Mouse (Mus musculus) bone marrow, adult 2 months (tissue): Measurements from ENCODE around the gene Slc5a3. TPM values are rescaled to one million over a fixed set of nuclear protein-coding genes. Genes with fewer than 3 reads are reported as not detected.

Experiments used
- H3K27ac ChIP-seq: fragments of 200-500 bp; 2 replicates; pipeline ENCODE4 v1.5.1; 2012; ENCODE audit warnings: low read depth, mild to moderate bottlenecking, control low read depth, inconsistent platforms, low read length; ENCODE audit not compliant: control insufficient read depth, poor library complexity, insufficient read depth
- H3K4me1 ChIP-seq: fragments of 200-500 bp; 2 replicates; pipeline ENCODE4 v1.6.1; 2011; ENCODE audit warnings: low read length; ENCODE audit not compliant: control insufficient read depth, insufficient read depth
- H3K4me3 ChIP-seq: fragments of 200-500 bp; replicated peaks from 2 replicates; pipeline ENCODE3; 2011; ENCODE audit warnings: mild to moderate bottlenecking, low read depth, low read length, control low read depth; ENCODE audit not compliant: control insufficient read depth
- CTCF ChIP-seq: fragments of 200-500 bp; IDR thresholded peaks from 2 replicates; pipeline ENCODE4 v1.5.1; 2011; ENCODE audit warnings: low read length, control low read depth; ENCODE audit not compliant: control insufficient read depth, insufficient read depth
- POLR2A ChIP-seq: fragments of 200-500 bp; IDR thresholded peaks from 2 replicates; pipeline ENCODE4 v1.6.1; 2011; ENCODE audit warnings: low read depth, mild to moderate bottlenecking, control low read depth, low read length, borderline replicate concordance; ENCODE audit not compliant: control insufficient read depth
- WGBS: fragments of 180-500 bp; shearing (Covaris S2); methylation state at CpG from one replicate; pipeline ENCODE4 v1.1.7; 2018; 5-methylcytosine and 5-hydroxymethylcytosine counted together
- polyA plus RNA-seq: library from polyadenylated mRNA; stranded (reverse); fragments of >200 nt; gene quantifications from 2 replicates; pipeline ENCODE4 v1.2.4, GENCODE M21; 2011; ENCODE audit warnings: low replicate concordance; ENCODE audit not compliant: missing spikeins, insufficient read depth, insufficient read length

Gene Slc5a3
- polyA plus RNA-seq, 1 experiment: 3.9 TPM

DNA sequence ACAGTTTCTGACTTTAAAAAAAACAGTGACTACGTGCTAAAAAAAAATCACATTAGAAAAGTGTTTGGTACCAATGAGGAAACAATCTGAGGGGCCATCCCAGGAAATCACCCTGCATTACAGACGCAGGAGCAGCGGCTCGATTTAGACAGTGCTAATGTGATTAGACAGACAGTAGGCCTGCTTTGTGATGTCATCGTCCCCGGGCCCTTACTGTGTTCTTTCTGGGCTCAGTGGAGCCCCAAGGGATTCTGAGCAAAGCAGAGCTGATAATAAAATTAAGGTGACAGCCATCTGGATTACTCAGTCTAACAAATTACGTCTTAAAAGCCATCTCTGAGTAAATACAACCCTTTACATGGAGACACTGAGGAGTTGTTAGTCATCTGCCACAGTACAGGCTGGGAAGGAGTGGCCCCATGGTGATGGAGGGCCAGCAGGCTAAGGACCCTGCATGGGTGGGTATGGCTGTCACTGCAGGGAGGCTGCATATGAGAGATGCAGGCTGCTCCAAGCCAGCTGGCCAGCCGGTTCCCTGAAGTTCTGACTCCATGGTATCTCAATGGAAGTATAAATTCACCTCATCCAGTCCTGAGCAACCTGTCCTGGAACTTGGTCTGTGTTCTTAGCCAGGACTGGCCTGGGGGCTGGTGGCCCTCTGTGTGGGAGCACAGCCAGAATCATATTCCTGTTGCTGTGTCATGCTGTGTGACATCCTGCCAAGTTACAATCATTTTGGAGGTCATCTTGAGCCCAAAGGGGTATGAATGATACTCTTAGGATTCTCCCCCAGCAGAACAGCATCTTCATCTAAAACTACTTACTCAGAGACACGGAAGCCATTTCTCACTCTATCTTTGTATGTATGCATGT lies 59.5 kb downstream of the Slc5a3 start:
- TF ChIP-seq POLR2A (no peak), CTCF (no peak)
- WGBS: 80% methylated on average over 9 of the region's 9 CpGs
- Histone ChIP-seq H3K4me3 (no peak overlapping the region), H3K4me1 (no peaks in the 10 kb centered on the region), H3K27ac (no peak overlapping the region)

GRCm38 (mm10) chr16:92119013-92119515 lies 60.9 kb downstream of the Slc5a3 start:
- no peak for TF ChIP-seq POLR2A
- no peak for TF ChIP-seq CTCF
- Histone ChIP-seq H3K4me3 (no peak overlapping the region), H3K27ac (no peak overlapping the region), H3K4me1 (no peaks in the 10 kb centered on the region)
- WGBS: 81% methylated on average over 13 of the region's 13 CpGs

GRCm38 (mm10) chr16:92120899-92121531 lies 62.9 kb downstream of the Slc5a3 start:
- Histone ChIP-seq H3K4me3 (no peak overlapping the region), H3K27ac (no peak overlapping the region), H3K4me1 (no peaks in the 10 kb centered on the region)
- WGBS: 86% methylated on average over 17 of the region's 17 CpGs
- TF ChIP-seq CTCF (no peak), POLR2A (no peak)

DNA sequence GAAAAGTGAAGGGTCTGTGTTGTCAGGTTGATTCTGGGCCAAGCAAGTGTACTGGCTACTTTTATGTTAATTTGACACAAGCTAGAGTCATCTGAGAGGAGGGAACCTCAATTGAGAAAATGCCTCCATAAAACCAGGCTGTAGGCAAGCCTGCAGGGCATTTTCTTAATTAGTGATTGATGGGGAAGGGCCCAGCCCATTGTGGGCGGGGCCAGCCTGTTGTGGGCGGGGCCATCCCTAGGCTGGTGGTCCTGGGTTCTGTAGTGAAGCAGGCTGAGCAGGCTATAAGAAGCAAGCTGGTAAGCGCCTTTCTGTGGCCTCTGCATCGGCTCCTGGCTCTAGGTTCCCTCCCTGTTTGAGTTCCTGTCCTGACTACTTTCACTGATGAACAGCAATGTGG lies 69.1 kb downstream of the Slc5a3 start:
- Histone ChIP-seq H3K27ac (no peak overlapping the region), H3K4me3 (no peak overlapping the region), H3K4me1 (no peaks in the 10 kb centered on the region)
- TF ChIP-seq POLR2A (no peak), CTCF (no peak)
- 66% methylated on average over 4 of the region's 4 CpGs for WGBS

DNA sequence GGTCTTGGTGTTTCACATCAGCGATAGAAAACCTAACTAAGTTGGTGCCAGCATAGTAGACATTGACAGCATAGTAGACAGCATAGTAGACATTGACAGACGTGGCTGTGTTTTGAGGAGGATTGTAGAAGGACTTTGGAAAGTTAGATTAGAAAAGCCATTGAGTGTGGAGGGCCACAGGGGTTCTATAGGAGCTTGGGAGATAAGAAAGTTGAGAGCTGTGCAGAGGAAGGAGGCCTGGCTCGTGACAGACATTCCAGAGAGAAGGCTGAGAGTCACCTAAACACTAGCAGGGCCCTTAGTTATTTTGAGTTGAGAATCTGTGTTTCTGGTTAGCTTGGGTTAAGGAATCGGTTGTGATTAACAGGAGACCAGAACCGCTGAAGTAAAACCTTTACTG lies 69.5 kb downstream of the Slc5a3 start:
- 76% methylated on average over 5 of the region's 5 CpGs for WGBS
- Histone ChIP-seq H3K4me1 (no peaks in the 10 kb centered on the region), H3K27ac (no peak overlapping the region), H3K4me3 (no peak overlapping the region)
- TF ChIP-seq POLR2A (no peak), CTCF (no peak)

DNA sequence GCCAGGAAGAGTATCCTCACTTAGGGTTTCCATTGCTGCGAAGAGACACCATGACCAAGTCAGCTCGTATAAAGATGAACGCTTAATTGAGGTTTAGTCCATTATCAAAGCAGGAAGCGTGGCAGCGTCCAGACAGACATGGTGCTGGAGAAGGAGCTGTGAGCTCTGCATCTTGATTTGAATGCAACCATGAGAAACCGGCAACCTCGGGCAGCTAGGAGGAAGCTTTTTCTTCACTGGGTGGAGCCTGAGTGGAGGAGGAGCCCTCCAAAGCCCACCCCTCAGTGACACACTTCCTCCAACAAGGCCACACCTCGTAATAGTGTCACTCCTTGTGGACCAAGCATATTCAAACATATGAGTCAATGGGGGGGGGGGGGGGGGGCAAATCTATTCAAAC lies 71.7 kb downstream of the Slc5a3 start:
- WGBS: 69% methylated on average over 8 of the region's 8 CpGs
- H3K27ac ChIP-seq: no peak overlapping the region
- H3K4me3 ChIP-seq: no peak overlapping the region
- no peak for TF ChIP-seq POLR2A
- TF ChIP-seq CTCF: no peak
- no peaks in the 10 kb centered on the region for H3K4me1 ChIP-seq

DNA sequence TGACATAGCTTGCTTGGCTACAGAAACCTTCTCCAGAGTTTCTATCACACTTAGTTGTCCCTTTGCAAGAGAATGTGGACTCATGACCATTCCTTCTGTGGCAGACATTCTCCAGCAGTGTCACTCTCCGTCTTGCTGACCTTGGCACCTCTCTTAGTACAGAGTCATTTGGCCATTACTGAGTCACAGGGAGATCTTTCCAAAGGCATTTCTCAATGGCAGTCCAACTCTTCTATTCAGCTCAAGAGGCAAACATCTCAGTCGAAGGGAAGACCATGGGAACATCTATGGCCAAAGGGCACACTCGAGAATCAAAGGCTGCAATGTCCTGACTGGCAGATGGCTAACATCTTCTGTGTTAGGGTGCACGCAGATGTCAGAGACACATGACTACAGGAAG lies 74.4 kb downstream of the Slc5a3 start:
- Histone ChIP-seq H3K27ac (no peak overlapping the region), H3K4me3 (no peak overlapping the region), H3K4me1 (no peaks in the 10 kb centered on the region)
- WGBS: 74% methylated on average over 4 of the region's 4 CpGs
- TF ChIP-seq POLR2A (no peak), CTCF (no peak)

GRCm38 (mm10) chr16:92134148-92134764 lies 76.1 kb downstream of the Slc5a3 start:
- no peaks in the 10 kb centered on the region for H3K4me1 ChIP-seq
- no peak overlapping the region for H3K27ac ChIP-seq
- WGBS: 79% methylated on average over 11 of the region's 11 CpGs
- H3K4me3 ChIP-seq: no peak overlapping the region
- TF ChIP-seq CTCF (no peak), POLR2A (no peak)
